Mouse (Mus musculus): ENCODE measurements around the gene Iqck. TPM values are rescaled to one million over a fixed set of nuclear protein-coding genes. Genes with fewer than 3 reads are reported as not detected.

The Iqck gene
- total and polyA plus RNA-seq, 3 experiments = 0.39 to 0.68 (median 0.62) TPM

GRCm38 (mm10) chr7:118855877-118856304, 339 bp downstream of the Iqck start, which contains the start of gene Knop1:
Gene Knop1, minus strand, starts transcription at chr7:118856254.
- DNase-seq (ENCODE audit: extremely low read depth) = peak; percentile 7
- no peaks in the 10 kb centered on the region for H3K27me3 ChIP-seq (replicated peaks)
- H3K79me2 ChIP-seq (replicated peaks; ENCODE audit: control insufficient read depth, extremely low read depth, insufficient read depth, poor library complexity, severe bottlenecking) = peaks cover 35% of the 10 kb centered on the region
- peak within 1 kb of the TSS; percentile 79 for H3K4me2 ChIP-seq (ENCODE audit: insufficient read depth, low read depth, poor library complexity, severe bottlenecking)
- dilution Hi-C loops (cut with MboI; ENCODE audit: extremely low pct_ligation_motif_present, extremely low pct_unique_long_range_greater_than_20kb, low sequenced_read_pairs) (no loop called here), in situ Hi-C loops (cut with MboI; ENCODE audit: low pct_ligation_motif_present, low pct_unique_long_range_greater_than_20kb, low sequenced_read_pairs) (loop anchor here (10.0 kb wide), 1 partner anchor 139 kb away; the partner anchor contains the start of gene Gprc5b)
- no peaks in the 10 kb centered on the region for H3K9me3 ChIP-seq (replicated peaks; ENCODE audit: low read length)
- TF ChIP-seq EP300 (IDR thresholded peaks at IDR 0.05; ENCODE audit: low read length) (no peak), CHD1 (IDR thresholded peaks at IDR 0.05; ENCODE audit: low read depth, low read length) (peak; percentile 43; the same call in 1 of the 2 replicates), UBTF (IDR thresholded peaks at IDR 0.05; ENCODE audit: low read depth, low read length) (0 out of 2 replicates have a peak, but pooled peaks have one; percentile 57), MAX (IDR thresholded peaks at IDR 0.05; ENCODE audit: low read length) (no peak), MEF2A (IDR thresholded peaks at IDR 0.05; ENCODE audit: borderline replicate concordance, low read depth, low read length) (0 out of 2 replicates have a peak, but pooled peaks have one; percentile 4), MXI1 (IDR thresholded peaks at IDR 0.05; ENCODE audit: low read depth, low read length) (peak; percentile 35)
- H3K27ac ChIP-seq (ENCODE audit: insufficient read depth, low read depth) = no peak within 1 kb of the TSS
- peaks cover 3 to 37% of the 10 kb centered on the region in 2 experiments; a peak in 2 of 4 replicates for H3K4me1 ChIP-seq (ENCODE audit: control insufficient read depth in 1 of 2, insufficient read depth in 2 of 2)
- H3K36me3 ChIP-seq (replicated peaks in 1 of 2; ENCODE audit: control insufficient read depth in 1 of 2, insufficient read depth in 1 of 2, low read length in 1 of 2) = peaks cover 20 to 34% of the 10 kb centered on the region in 2 experiments
- H3K9ac ChIP-seq (ENCODE audit: insufficient read depth, low read depth) = peak within 1 kb of the TSS; percentile 82
- peak within 1 kb of the TSS; percentile 94 to 97 (median 94) for H3K4me3 ChIP-seq (replicated peaks in 1 of 3; ENCODE audit: low read depth in 2 of 3, low read length in 2 of 3, poor library complexity in 1 of 3)

- no peak for TF ChIP-seq MAZ (IDR thresholded peaks at IDR 0.05; ENCODE audit: low read depth, low read length)
- TF ChIP-seq ELF1 (IDR thresholded peaks at IDR 0.05; ENCODE audit: low read depth, low read length) = no peak
- no peak for TF ChIP-seq EP300 (IDR thresholded peaks at IDR 0.05; ENCODE audit: low read length)
- no peak for TF ChIP-seq JUN (IDR thresholded peaks at IDR 0.05; ENCODE audit: insufficient read depth, low read depth, low read length)
- no peak for TF ChIP-seq ZMIZ1 (IDR thresholded peaks at IDR 0.05; ENCODE audit: low read depth, low read length)
- no peak for TF ChIP-seq ZNF384 (IDR thresholded peaks at IDR 0.05; ENCODE audit: low read depth, low read length)
- TF ChIP-seq SMC3 (IDR thresholded peaks at IDR 0.05; ENCODE audit: low read depth, low read length) = no peak
- TF ChIP-seq NRF1 (IDR thresholded peaks at IDR 0.05; ENCODE audit: low read depth, low read length) = no peak
- TF ChIP-seq USF1 (IDR thresholded peaks at IDR 0.05; ENCODE audit: low read depth, low read length) = no peak
- TF ChIP-seq NELFE (IDR thresholded peaks at IDR 0.05; ENCODE audit: low read depth, low read length) = no peak
- no peak for TF ChIP-seq TCF12 (IDR thresholded peaks at IDR 0.05; ENCODE audit: low read depth, low read length)
- no peak for TF ChIP-seq IRF4 (IDR thresholded peaks at IDR 0.05; ENCODE audit: low read depth, low read length)
- TF ChIP-seq MXI1 (IDR thresholded peaks at IDR 0.05; ENCODE audit: low read depth, low read length) = no peak
- TF ChIP-seq ETS1 (conservative IDR thresholded peaks at IDR 0.05; ENCODE audit: low read depth, low read length) = no peak
- no peak for TF ChIP-seq CHD2 (IDR thresholded peaks at IDR 0.05; ENCODE audit: low read length)
- TF ChIP-seq BHLHE40 (IDR thresholded peaks at IDR 0.05; ENCODE audit: low read depth, low read length) = no peak
- no peak for TF ChIP-seq TBP (conservative IDR thresholded peaks at IDR 0.05; ENCODE audit: low read depth, low read length)
- TF ChIP-seq MAX (IDR thresholded peaks at IDR 0.05; ENCODE audit: low read length) = no peak
- no peak for DNase-seq (ENCODE audit: extremely low read depth)
- H3K9me3 ChIP-seq (replicated peaks; ENCODE audit: low read length) = no peaks in the 10 kb centered on the region
- in situ Hi-C loops (cut with MboI; ENCODE audit: low pct_ligation_motif_present, low pct_unique_long_range_greater_than_20kb, low sequenced_read_pairs) (loop anchor here (10.0 kb wide), 1 partner anchor 136 kb away; the partner anchor contains the start of gene Gprc5b), dilution Hi-C loops (cut with MboI; ENCODE audit: extremely low pct_ligation_motif_present, extremely low pct_unique_long_range_greater_than_20kb, low sequenced_read_pairs) (no loop called here)
- peaks cover 3 to 12% of the 10 kb centered on the region in 2 experiments; a peak in 2 of 4 replicates for H3K4me1 ChIP-seq (ENCODE audit: control insufficient read depth in 1 of 2, insufficient read depth in 2 of 2)
- peaks cover 18% of the 10 kb centered on the region for H3K79me2 ChIP-seq (replicated peaks; ENCODE audit: control insufficient read depth, extremely low read depth, insufficient read depth, poor library complexity, severe bottlenecking)
- no peak overlapping the region for H3K4me3 ChIP-seq (replicated peaks in 1 of 3; ENCODE audit: low read depth in 2 of 3, low read length in 2 of 3, poor library complexity in 1 of 3)
- H3K27me3 ChIP-seq (replicated peaks) = no peaks in the 10 kb centered on the region
- no peak overlapping the region for H3K9ac ChIP-seq (ENCODE audit: insufficient read depth, low read depth)
- peaks cover 0 to 6% of the 10 kb centered on the region in 2 experiments for H3K36me3 ChIP-seq (replicated peaks in 1 of 2; ENCODE audit: control insufficient read depth in 1 of 2, insufficient read depth in 1 of 2, low read length in 1 of 2)
- H3K27ac ChIP-seq (ENCODE audit: insufficient read depth, low read depth) = no peak overlapping the region
- no peak overlapping the region for H3K4me2 ChIP-seq (ENCODE audit: insufficient read depth, low read depth, poor library complexity, severe bottlenecking)
Measured at GRCm38 (mm10) chr7:118858640-118859039, 3.1 kb downstream of the Iqck start.
